Comparison of ENCODE assay signal across 21 mouse cellular contexts in genomic region chr4:43019176-43019575, GRCm38 (mm10). TPM values are rescaled to one million over a fixed set of nuclear protein-coding genes. Genes with fewer than 3 reads are reported as not detected.
A peak's percentile ranks its signal among the peaks of the same experiment; 100 is the strongest.
DNase-seq lines count a peak whose midpoint lies in the region; ATAC-seq and TF ChIP-seq lines count a peak whose summit lies in the region.
"Had no signal": no experiment of that assay in that cellular context is flagged by ENCODE, and none has a peak within 500 bp of the region (broad histone marks: within the 10 kb centered on the region; RNA-seq: fewer than 3 reads in every experiment).

No protein-coding gene starts in this region.

- no peak overlapping the region for H3K9ac ChIP-seq in heart, adult 2 months (ENCODE audit: low read depth, low read length)
- H3K9ac ChIP-seq: forebrain, postnatal 0 days; hindbrain, embryonic 13.5 days; intestine, embryonic 15.5 days had no signal

- TF ChIP-seq CTCF in heart, adult 2 months (IDR thresholded peaks at IDR 0.05): no peak
- TF ChIP-seq CTCF in testis, adult 2 months (IDR thresholded peaks at IDR 0.05; ENCODE audit: control insufficient read depth, insufficient read depth, insufficient replicate concordance, low read depth, low read length): no peak
- no peak for TF ChIP-seq CTCF in G1E (IDR thresholded peaks at IDR 0.05; ENCODE audit: low read depth, low read length)

- peak overlapping the region; percentile 14; the same call in 1 of the 2 replicates for H3K4me3 ChIP-seq in heart, adult 2 months
- H3K4me3 ChIP-seq in testis, adult 2 months (ENCODE audit: control insufficient read depth, low read depth, low read length): peak overlapping the region; percentile 61
- H3K4me3 ChIP-seq in G1E (ENCODE audit: low read depth, low read length): peak overlapping the region; percentile 64; the same call in 1 of the 2 replicates
- H3K4me3 ChIP-seq: forebrain, embryonic 10.5 days; gastrocnemius, adult 2 months; hindbrain, embryonic 10.5 days; hindbrain, embryonic 13.5 days; intestine, embryonic 15.5 days had no signal

- no peaks in the 10 kb centered on the region for H3K36me3 ChIP-seq in heart, adult 2 months (ENCODE audit: control insufficient read depth, insufficient read depth, low read length)
- no peaks in the 10 kb centered on the region; the same call in 1 of the 2 replicates for H3K36me3 ChIP-seq in testis, adult 2 months (ENCODE audit: control insufficient read depth, insufficient read depth, low read length)
- peaks cover 78% of the 10 kb centered on the region for H3K36me3 ChIP-seq in G1E (replicated peaks)

- 69% methylated on average over 10 of the region's 10 CpGs for WGBS in heart, adult 2 months

- H3K27me3 ChIP-seq in heart, adult 2 months (ENCODE audit: control insufficient read depth, insufficient read depth, low read length): no peaks in the 10 kb centered on the region
- H3K27me3 ChIP-seq in testis, adult 2 months (ENCODE audit: control insufficient read depth, insufficient read depth, low read length): no peaks in the 10 kb centered on the region
- H3K27me3 ChIP-seq in G1E (ENCODE audit: insufficient read depth, low read length): peaks cover 2% of the 10 kb centered on the region; the same call in 1 of the 2 replicates
- H3K27me3 ChIP-seq: hindbrain, embryonic 13.5 days; intestine, embryonic 15.5 days had no signal

- no peak for TF ChIP-seq EP300 in heart, adult 2 months (IDR thresholded peaks at IDR 0.05; ENCODE audit: insufficient read depth, low read depth, low read length)

- H3K79me2 ChIP-seq in heart, adult 2 months (replicated peaks; ENCODE audit: control insufficient read depth, insufficient read depth, low read length): no peaks in the 10 kb centered on the region

- no peak for DNase-seq in heart, adult 2 months
- DNase-seq in heart, postnatal 4 days: no peak
- DNase-seq in testis, postnatal 14 days (ENCODE audit: low spot score): no peak
- no peak for DNase-seq in G1E (ENCODE audit: low spot score)
- DNase-seq in spleen, postnatal 10 days (ENCODE audit: low spot score in 2 of 2): no peak
- DNase-seq: adrenal gland, adult 2 months; adrenal gland, postnatal 14 days; cerebellum, adult 11 months; cerebellum, adult 2 months; cerebellum, postnatal 10 days; forebrain, postnatal 0 days; gastrocnemius, adult 2 months; gastrocnemius, postnatal 14 days had no signal

- H3K4me1 ChIP-seq in heart, adult 2 months (ENCODE audit: control insufficient read depth, insufficient read depth, low read length): no peaks in the 10 kb centered on the region
- peaks cover 16% of the 10 kb centered on the region for H3K4me1 ChIP-seq in testis, adult 2 months (ENCODE audit: control insufficient read depth, insufficient read depth, low read length)
- peaks cover 44% of the 10 kb centered on the region for H3K4me1 ChIP-seq in G1E (ENCODE audit: insufficient read depth, low read depth, low read length)
- H3K4me1 ChIP-seq: forebrain, embryonic 10.5 days; hindbrain, embryonic 10.5 days; intestine, embryonic 15.5 days had no signal

- H3K27ac ChIP-seq in heart, adult 2 months: peak overlapping the region; percentile 40; the same call in 1 of the 2 replicates
- H3K27ac ChIP-seq in testis, adult 2 months (ENCODE audit: control insufficient read depth, insufficient read depth, low read depth, low read length): no peak overlapping the region; the same call in 1 of the 2 replicates
- H3K27ac ChIP-seq: forebrain, embryonic 10.5 days; gastrocnemius, adult 2 months; hindbrain, embryonic 10.5 days; hindbrain, embryonic 13.5 days; intestine, embryonic 15.5 days had no signal

- intact Hi-C loops in heart, adult 2 months (cut with DNase I): no loop called here

- H3K9me3 ChIP-seq in G1E (replicated peaks): no peaks in the 10 kb centered on the region
- H3K9me3 ChIP-seq: forebrain, embryonic 10.5 days; hindbrain, embryonic 10.5 days; hindbrain, embryonic 13.5 days; intestine, embryonic 15.5 days had no signal

- TF ChIP-seq POLR2A in heart, adult 2 months (IDR thresholded peaks at IDR 0.05; ENCODE audit: insufficient read depth, low read depth, low read length): no peak
- TF ChIP-seq POLR2A in testis, adult 2 months (IDR thresholded peaks at IDR 0.05; ENCODE audit: control insufficient read depth, low read depth, low read length): no peak

- ATAC-seq in G1E (ENCODE audit: extremely low read depth, insufficient number of reproducible peaks, low FRiP score, poor library complexity, severe bottlenecking): no peak
- ATAC-seq: CD4-positive, CD25-positive, alpha-beta regulatory T cell, adult 4 months; forebrain, embryonic 14.5 days; forebrain, postnatal 0 days; hindbrain, embryonic 16.5 days; intestine, embryonic 15.5 days had no signal

RNA-seq across cellular contexts. Expression of gene Pigo, which starts 6.4 kb away (rescaled TPM):
- total RNA-seq in heart, adult 2 months (2021): 10 to 100 TPM; 21.0 to 26.5 TPM
- polyA plus RNA-seq in heart, adult 2 months (2012; rRNA removed): 20.1 and 27.1 TPM in 2 replicates
- total RNA-seq in heart, postnatal 4 days (2021): 10 to 100 TPM; 24.7 to 24.9 TPM
- polyA plus RNA-seq in testis, adult 2 months (2012; rRNA removed): 36.3 and 42.0 TPM in 2 replicates
- total RNA-seq in G1E (2014; fragmentation: Nextera tagmentation) (11.8 and 17.2 TPM in 2 replicates), G1E (2017) (9.4 and 9.7 TPM in 2 replicates)
- 11.2 and 11.6 TPM in 2 replicates for polyA plus RNA-seq in G1E (2012)

RNA-seq across cellular contexts. Expression of gene Fancg, which starts 8.9 kb away (rescaled TPM):
- total RNA-seq in heart, adult 2 months (2021): 1 to 10 TPM; 2.8 to 3.2 TPM
- 3.9 and 4.9 TPM in 2 replicates for polyA plus RNA-seq in heart, adult 2 months (2012; rRNA removed)
- total RNA-seq in heart, postnatal 4 days (2021): 1 to 10 TPM; 7.4 to 8.2 TPM
- polyA plus RNA-seq in testis, adult 2 months (2012; rRNA removed): 96.4 and 104 TPM in 2 replicates
- total RNA-seq in G1E (2014; fragmentation: Nextera tagmentation) (15.2 and 16.8 TPM in 2 replicates), G1E (2017) (12.9 and 18.7 TPM in 2 replicates)
- polyA plus RNA-seq in G1E (2012): 4.3 and 9.4 TPM in 2 replicates

RNA-seq across cellular contexts. Expression of gene Stoml2, which starts 12.3 kb away (rescaled TPM):
- 100 to 1,000 TPM; 101 to 114 TPM for total RNA-seq in heart, adult 2 months (2021)
- 97.3 and 117 TPM in 2 replicates for polyA plus RNA-seq in heart, adult 2 months (2012; rRNA removed)
- 100 to 1,000 TPM; 101 to 107 TPM for total RNA-seq in heart, postnatal 4 days (2021)
- 19.8 and 22.7 TPM in 2 replicates for polyA plus RNA-seq in testis, adult 2 months (2012; rRNA removed)
- 191 and 233 TPM in 2 replicates for total RNA-seq in G1E (2014; fragmentation: Nextera tagmentation)
- total RNA-seq in G1E (2017): 157 and 170 TPM in 2 replicates
- 145 and 169 TPM in 2 replicates for polyA plus RNA-seq in G1E (2012)

RNA-seq across cellular contexts. Expression of gene Vcp, which starts 18.9 kb away (rescaled TPM):
- total RNA-seq in heart, adult 2 months (2021): 100 to 1,000 TPM; 238 to 254 TPM
- polyA plus RNA-seq in heart, adult 2 months (2012; rRNA removed): 127 and 204 TPM in 2 replicates
- total RNA-seq in heart, postnatal 4 days (2021): 100 to 1,000 TPM; 291 to 295 TPM
- 78.0 and 85.5 TPM in 2 replicates for polyA plus RNA-seq in testis, adult 2 months (2012; rRNA removed)
- 132 and 136 TPM in 2 replicates for total RNA-seq in G1E (2014; fragmentation: Nextera tagmentation)
- total RNA-seq in G1E (2017): 211 and 261 TPM in 2 replicates
- 223 and 236 TPM in 2 replicates for polyA plus RNA-seq in G1E (2012)

RNA-seq across cellular contexts. Expression of gene Fam214b, which starts 26.8 kb away (rescaled TPM):
- total RNA-seq in heart, adult 2 months (2021): 10 to 100 TPM; 26.3 to 33.1 TPM
- 19.6 and 21.3 TPM in 2 replicates for polyA plus RNA-seq in heart, adult 2 months (2012; rRNA removed)
- 10 to 100 TPM; 20.4 to 20.7 TPM for total RNA-seq in heart, postnatal 4 days (2021)
- polyA plus RNA-seq in testis, adult 2 months (2012; rRNA removed): 41.4 and 46.3 TPM in 2 replicates
- total RNA-seq in G1E (2014; fragmentation: Nextera tagmentation): 10.2 and 24.4 TPM in 2 replicates
- 12.6 and 17.8 TPM in 2 replicates for total RNA-seq in G1E (2017)
- 15.0 and 17.7 TPM in 2 replicates for polyA plus RNA-seq in G1E (2012)

Comparison
In these comparisons a context has a peak if more than half of its experiments do, and no peak if none do; other contexts are left out.
1. H3K4me3 ChIP-seq: peak in every context shown above with its lines; median percentile 64 in G1E; 61 in testis, adult 2 months; 14 in heart, adult 2 months.